Mouse (Mus musculus): Measurements from ENCODE around the gene Tmem131l.
"Not testable (repeated sequence)": the region's sequence is repeated elsewhere in the genome, so short reads cannot be mapped to it uniquely, and the experiment has no call there.

DNA sequence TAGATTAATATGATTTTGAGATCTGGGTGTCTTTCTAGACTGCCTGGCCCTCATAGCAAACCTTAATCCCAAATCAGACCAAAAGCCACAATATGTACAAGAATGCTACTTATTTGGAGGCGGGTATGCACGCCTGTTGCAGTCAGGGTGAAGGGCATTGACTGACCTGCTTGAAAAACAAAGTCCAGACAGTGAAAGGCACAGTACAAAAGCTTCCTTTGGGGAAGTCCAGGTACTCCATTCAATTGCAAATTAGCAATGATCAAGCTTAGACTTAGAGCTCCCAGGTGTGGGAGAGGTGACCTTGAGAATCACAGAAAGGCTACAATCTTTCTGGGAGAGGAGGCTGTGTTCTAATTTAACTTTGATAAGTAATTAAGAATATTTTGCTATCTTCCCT, 167.1 kb downstream of the Tmem131l start:
- TF ChIP-seq CHD2 (IDR thresholded peaks at IDR 0.05; ENCODE audit: low read depth, low read length): peak; percentile 72; the same call in 1 of the 2 replicates
- not testable (repeated sequence) for TF ChIP-seq MAFK (IDR thresholded peaks at IDR 0.05; ENCODE audit: insufficient read depth, low read depth, low read length); HCFC1 (IDR thresholded peaks at IDR 0.05; ENCODE audit: borderline replicate concordance, insufficient read depth, low read length)

All from ES-E14 (cell line).